Mouse (Mus musculus) cerebellum, adult 11-12 months (tissue): Measurements from ENCODE around the gene Tufm.

Experiments used
- DNase-seq: peaks from one replicate; pipeline ENCODE4 v3.0.0; 2022

The Tufm gene

GRCm38 (mm10) chr7:126487052-126487483 is at the start of gene Tufm:
Tufm (plus strand) TSS chr7:126487361.
- peak; percentile 98 for DNase-seq

DNA sequence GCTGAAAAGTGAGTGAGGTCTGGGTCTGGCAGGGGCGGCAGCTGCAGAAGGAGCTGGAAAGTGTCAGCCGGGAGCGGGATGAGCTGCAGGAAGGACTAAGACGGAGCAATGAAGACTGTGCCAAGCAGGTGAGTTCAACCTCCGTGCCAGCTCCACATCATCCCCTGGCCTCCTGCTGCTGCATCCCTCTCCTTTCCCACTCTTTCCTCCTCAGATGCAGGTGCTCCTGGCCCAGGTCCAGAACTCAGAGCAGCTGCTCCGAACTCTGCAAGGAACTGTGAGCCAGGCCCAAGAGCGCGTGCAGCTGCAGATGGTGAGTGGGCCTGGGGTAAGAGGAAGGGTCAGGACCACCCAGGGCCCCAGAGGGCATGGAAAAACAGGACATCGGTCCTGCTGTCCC is 47.0 kb upstream of the Tufm start:
- no peak for DNase-seq

GRCm38 (mm10) chr7:126443997-126444396 is 43.2 kb upstream of the Tufm start:
- DNase-seq, result no peak

- DNase-seq, result no peak
These were observed 42.6 kb upstream of the Tufm start for GRCm38 (mm10) chr7:126444536-126444935.

DNA sequence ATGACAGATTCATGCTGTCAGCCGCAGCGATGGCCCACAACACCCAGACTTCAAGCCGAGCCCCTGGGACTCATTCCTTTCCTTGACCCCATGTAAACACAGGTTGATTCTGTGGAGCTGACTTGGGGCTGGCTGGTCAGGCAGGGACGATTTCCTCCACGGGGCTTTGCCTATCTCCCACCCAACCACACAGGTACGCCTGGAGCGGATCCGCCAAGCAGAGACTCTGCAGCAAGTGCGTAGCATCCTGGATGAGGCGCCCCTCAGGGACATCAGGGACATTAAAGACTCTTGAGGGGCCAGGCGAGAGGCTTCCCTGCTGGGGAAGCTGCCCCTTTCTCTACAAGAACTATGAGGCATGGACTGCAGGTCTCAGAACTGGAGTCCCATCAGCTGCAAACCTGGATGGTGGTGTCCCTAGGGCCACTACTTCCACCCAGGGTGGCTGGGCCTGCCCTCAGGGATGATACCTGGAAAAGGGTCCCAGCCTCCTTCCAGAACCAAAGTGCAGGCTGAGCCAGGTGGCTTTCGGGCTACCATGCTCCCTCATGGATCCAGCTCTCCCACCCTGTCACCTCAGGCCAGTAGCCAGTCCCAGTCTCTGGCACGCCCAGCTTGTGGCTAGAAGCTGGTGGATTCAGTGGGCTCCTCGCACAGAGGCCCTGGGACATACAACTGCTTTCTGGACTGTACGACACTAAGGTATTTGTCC is 41.9 kb upstream of the Tufm start:
- DNase-seq, result no peak

- no peak for DNase-seq
These were observed 40.9 kb upstream of the Tufm start for GRCm38 (mm10) chr7:126446217-126446616.

DNA sequence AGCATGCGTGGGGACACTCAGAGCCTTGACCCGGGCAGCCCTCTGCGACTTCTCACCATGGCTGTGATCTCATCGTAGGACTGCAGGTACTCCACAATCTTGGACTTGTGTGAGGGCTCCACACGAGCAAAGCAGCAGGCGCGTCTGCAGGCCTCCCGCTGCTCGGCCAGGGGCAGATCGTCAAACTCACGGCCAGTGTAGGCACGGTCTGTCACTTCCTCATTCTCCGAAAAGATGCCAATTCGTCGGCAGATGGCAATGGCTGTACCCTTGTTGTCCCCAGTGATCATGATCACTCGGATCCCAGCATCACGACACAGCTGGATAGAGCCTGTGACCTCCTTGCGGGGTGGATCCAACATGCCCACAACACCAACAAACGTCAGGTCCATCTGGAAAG is 38.7 kb upstream of the Tufm start:
- DNase-seq, result no peak

DNA sequence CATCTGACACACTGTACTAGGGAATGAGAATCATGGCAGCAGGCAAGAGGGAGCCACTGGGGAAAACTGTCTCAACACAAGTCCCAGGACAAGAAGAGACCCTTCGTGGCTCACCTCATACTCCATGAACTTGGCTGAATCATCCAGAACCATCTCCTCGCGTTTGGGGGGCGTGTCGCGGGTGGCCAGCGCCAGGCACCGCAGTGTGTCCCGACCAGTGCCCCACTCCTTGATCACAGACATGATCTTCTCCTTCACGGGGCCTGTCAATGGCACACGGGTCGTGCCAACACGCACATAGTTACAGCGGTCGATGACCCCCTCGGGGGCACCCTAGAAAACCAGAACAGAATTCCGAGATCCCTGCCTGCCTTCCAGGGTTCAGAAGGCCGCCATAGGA is 37.2 kb upstream of the Tufm start:
- no peak for DNase-seq

DNA sequence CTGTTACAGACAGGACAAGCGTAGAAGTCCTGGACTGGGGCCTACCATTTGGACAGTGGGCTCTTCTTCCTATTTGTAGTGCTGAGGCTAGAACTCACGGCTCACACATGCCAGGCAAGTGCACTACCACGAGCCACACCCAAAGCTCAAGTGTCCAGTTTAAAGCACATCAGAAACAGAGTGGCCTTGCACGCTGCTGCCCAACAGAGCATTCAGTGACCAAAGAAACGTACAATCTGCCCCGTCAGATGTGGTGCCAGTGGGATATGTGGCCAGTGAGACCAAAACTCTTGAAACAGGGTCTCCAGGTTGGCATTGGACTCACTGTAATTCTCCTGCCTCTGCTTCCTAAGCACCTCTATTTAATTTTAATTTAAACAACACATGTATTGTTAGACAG is 36.5 kb upstream of the Tufm start:
- no peak for DNase-seq

DNA sequence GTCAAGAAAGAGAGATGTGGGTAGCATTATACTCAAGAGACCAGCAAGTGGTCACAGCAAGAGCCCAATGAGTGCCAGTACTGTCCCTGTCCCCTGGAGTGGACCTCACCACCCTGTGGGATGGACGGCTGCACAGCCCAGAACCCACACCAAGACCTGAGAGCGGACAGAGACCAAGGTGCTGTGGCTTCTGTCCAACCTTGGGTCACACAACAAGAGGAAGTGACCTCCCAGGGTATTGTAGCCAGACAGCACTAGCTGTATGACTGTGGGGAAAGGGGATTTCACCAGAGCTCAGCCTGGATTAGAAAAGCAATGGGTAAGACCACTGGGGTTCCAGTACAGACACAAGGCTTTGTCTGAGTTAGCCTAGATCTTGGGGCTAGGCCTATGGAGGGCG is 34.9 kb upstream of the Tufm start:
- DNase-seq, result no peak

- no peak for DNase-seq
These were observed 33.3 kb upstream of the Tufm start for GRCm38 (mm10) chr7:126453861-126454260.

DNA sequence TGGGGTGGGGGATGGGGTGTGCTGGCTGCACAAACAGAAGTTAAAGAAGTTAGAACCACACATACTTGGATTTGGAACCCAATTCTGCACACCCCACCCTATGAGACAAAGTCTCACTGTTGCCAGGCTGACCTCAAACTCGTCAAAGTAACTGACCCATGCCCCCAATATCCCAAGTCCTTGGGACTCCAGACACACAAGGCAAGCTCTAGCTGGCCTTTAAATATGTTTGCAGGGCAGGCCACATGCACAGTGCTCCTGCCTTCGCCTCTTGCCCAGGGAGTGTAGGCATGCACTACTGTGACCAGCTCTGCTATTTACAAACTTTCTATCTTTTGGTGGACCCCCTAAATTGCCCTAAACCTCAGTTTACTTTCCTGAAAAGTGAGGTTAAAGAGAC is 31.9 kb upstream of the Tufm start:
- DNase-seq, result no peak

GRCm38 (mm10) chr7:126456382-126457266 is 30.5 kb upstream of the Tufm start:
- no peak for DNase-seq

DNA sequence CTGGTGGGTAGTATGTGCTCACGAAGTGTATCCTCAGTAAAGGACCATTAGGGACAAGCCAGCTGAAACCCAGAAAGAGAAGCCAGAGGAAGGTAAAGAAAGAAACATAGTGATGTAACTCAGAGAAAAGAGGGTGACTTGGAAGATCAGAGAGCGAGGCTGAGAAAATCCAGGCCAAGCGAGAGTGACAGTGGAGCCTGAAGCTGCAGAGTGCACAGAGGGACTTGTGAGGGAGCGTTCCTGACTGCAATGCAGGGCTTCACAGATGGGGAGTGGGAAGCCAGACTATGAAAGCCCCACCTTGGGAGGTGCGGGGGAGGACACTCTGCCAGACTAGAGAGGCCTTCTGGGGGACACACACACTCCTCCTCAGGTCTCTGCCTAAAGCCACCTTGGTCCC is 28.9 kb upstream of the Tufm start:
- no peak for DNase-seq

DNA sequence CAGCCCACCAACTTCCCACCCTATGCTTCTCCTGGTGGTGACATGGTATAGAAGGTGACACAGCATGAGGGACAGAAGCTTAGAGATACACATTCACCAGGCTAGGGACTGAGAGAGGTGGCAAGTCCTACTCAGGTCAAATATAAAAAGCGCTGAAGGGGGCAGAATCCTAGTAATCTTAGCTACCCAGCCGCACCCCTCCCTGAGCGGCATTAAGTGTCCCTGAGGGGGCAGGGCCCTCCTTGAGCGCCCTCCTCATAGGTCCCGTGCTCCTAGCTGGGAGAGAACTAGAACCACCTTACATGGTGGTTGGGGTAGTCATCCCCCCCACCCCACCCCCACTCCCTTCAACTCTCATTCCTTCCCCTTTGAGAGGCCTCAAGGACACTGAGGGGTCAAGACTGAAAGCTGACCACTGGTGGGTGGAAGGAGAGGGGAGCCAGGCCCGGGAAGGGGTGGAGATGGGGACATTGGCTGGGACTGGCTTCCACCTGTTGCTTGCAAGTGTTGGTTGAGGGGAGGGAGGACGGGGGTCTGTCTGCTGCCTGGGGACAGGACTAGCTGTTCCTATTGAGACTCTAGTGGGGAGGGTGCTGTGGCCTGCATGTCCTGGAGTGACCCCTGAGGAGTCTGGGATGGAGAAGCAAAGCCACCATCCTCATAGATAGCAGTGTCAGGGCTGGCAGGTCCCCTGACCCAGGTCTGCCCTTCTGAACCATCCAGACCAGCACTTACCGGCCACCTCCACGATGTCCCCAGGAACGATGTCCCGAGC is 28.1 kb upstream of the Tufm start:
- DNase-seq, result no peak

DNA sequence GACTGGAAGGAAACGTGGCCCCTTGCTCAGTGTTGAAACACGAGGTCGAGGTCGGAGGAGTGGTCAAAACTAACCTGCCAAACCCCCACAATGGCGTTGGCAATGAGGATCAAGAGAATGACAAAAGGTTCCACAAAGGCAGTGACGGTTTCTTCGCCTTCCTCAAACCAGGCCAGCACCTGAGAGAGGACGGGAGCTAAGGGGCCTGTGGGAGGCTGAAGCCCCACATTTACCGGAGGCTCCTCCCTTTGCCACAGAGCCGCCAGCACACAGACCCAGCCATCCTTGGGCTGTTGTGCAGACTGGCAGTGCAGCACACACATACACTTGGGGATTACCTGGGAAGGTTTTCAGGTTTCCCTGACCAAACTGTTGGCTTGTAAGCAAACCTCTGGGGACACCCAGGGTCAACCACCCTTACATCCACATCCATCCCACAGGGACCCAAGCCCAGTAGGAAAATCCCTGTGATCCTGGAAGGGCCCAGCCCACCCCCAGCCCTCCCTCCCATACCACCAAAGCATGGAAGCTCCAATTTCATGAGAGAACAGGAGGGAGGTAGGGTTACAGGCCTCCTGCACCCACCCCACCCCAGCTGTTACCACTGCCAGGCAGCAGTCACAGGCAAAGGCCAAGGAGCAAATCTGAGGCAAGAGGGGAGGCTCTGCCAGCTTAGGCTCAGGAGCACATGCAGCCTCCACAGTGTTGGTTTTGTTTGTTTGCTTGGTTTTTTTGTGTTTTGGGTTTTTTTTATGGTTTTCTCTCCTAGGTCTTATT is 26.4 kb upstream of the Tufm start:
- DNase-seq, result no peak

GRCm38 (mm10) chr7:126461626-126462025 is 25.5 kb upstream of the Tufm start:
- DNase-seq, result no peak

DNA sequence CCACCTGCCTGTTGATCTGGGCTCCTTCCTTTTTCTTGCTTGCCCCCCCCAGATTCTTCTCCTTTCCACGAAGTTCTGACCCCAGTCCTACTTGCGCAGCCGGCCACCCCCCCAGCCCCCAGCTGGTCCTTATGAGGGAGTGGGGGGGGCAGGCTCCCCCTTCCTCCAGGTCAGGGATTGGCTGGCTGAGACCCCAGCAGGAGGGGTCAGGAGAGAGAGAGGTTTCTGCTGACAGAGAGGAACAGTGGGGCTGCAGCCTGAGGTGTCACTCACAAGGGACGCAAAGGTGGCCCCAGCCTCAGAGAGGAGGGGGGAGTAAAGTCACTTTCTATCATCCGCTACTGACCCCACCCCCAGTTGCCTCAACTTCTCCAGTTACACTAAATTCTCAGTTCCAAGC is 24.2 kb upstream of the Tufm start, which contains the start of gene Atp2a1:
TSS of gene Atp2a1 (minus strand) at position 105 of the 400 bp plus-strand sequence.
- no peak for DNase-seq

DNA sequence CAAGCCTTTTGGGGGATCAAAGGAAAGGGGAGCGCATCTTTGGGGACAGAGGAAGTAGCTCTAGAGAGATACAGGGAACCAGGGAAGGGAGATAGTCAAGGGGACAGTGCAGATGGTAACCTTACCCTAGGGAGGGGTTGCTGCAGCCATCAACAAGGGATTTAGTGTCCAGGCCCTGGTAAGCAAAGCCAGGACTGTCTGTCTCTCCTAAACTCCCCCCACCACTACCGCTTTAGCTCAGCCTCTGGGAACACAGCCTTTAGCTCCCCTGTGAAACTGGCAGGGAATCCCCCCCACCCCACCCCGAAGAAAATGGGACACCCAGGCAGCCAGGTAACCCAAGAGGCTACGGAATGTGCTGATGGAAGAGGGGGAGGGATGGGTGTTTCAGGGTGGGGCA is 23.6 kb upstream of the Tufm start:
- no peak for DNase-seq

GRCm38 (mm10) chr7:126464121-126464520 is 23.0 kb upstream of the Tufm start:
- no peak for DNase-seq

DNA sequence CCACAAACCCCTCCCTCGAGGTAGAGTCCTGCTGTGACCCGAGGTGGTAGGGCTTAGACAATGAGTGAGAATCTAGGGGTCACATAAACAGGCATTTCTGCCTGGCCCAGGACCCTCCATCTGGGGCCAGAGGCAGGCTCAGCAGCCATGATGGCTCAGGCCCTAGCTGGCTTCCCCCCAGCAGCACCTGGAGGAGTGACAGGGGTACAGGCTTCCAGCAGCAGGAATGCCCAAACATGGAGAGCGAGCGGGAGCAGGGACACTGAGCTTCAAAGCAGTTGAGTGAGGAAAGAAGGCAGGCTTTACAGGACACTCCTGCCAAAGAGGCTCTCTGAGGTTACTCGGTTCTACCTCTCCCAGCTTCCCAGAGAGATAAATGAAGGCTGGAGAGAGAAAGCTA is 22.3 kb upstream of the Tufm start:
- no peak for DNase-seq

DNA sequence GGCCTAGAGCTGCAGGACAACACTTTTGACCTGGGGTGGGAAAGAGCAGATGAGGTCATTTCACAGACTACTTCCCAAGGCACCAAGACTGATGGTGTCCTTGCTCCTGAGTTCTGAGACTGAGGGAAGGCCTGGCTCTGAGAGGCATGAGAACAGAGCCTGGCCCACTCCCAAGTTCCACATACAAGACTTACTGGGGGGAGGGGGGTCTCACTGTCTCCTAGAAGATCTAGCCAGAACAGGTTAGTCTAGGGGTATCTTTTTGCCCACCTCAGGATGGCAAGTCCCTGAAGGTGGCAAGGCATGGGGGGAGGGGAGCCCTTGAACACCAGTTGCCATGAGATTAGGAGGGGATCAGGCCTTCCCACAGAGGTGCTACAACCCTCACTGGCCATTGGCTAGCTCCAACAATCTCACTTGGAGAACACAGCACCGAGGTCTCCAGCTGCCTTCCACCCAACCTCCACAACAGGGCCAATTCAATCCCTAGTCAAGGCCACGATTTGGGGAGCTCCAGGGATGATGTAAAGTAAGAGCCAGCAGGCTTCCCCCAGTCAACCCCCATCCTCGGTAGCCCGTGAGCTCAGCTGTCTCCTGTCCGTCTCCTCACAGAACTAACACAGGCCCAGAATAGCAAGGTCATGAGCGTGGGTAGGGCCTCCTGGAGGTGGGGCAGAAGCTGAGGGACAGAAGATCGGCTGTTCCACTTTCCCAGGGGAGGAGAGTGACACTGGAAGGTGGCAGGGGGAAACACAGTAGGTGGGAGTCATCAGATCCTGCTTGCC is 21.7 kb upstream of the Tufm start:
- DNase-seq, result no peak
